Mouse (Mus musculus) embryonic facial prominence, embryonic 11.5 days (tissue): ENCODE results near the gene Iqschfp. TPM values are rescaled to one million over a fixed set of nuclear protein-coding genes. Genes with fewer than 3 reads are reported as not detected.

Source experiments
- ATAC-seq: fragments of 200-750 bp; cut with Nextera tagmentation; replicated peaks from 2 replicates; pipeline ENCODE4 v1.8.0; 2017; ENCODE audit warnings: low read depth; ENCODE audit not compliant: insufficient number of reproducible peaks, low FRiP score, low TSS enrichment
- DNase-seq: peaks from one replicate; pipeline ENCODE4 v3.0.0-alpha.2; 2015; ENCODE audit warnings: low spot score
- H3K27ac ChIP-seq: fragments of 300-500 bp; sonication (generic); replicated peaks from 2 replicates; pipeline ENCODE4 v1.5.1; 2014; ENCODE audit warnings: mild to moderate bottlenecking, low read depth, low read length, control low read depth
- H3K27me3 ChIP-seq: fragments of 300-500 bp; sonication (generic); 2 replicates; pipeline ENCODE4 v1.6.1; 2014; ENCODE audit warnings: mild to moderate bottlenecking, low read length, moderate library complexity, mixed read lengths; ENCODE audit not compliant: control insufficient read depth, insufficient read depth
- H3K36me3 ChIP-seq: fragments of 300-500 bp; sonication (generic); replicated peaks from 2 replicates; pipeline ENCODE4 v1.6.1; 2014; ENCODE audit warnings: low read depth, mild to moderate bottlenecking, low read length, moderate library complexity, mixed read lengths; ENCODE audit not compliant: control insufficient read depth, insufficient read depth
- H3K4me1 ChIP-seq: fragments of 300-500 bp; sonication (generic); 2 replicates; pipeline ENCODE4 v1.6.1; 2014; ENCODE audit warnings: low read length, mixed read lengths; ENCODE audit not compliant: control insufficient read depth, insufficient read depth
- H3K4me2 ChIP-seq: fragments of 300-500 bp; sonication (generic); 2 replicates; pipeline ENCODE4 v1.6.1; 2014; ENCODE audit warnings: low read depth, mild to moderate bottlenecking, control low read depth, low read length, moderate library complexity
- H3K4me3 ChIP-seq: fragments of 300-500 bp; sonication (generic); 2 replicates; pipeline ENCODE4 v1.5.1; 2014; ENCODE audit warnings: low read depth, low read length, control low read depth
- H3K9ac ChIP-seq: fragments of 300-500 bp; sonication (generic); replicated peaks from 2 replicates; pipeline ENCODE4 v1.6.1; 2014; ENCODE audit warnings: mild to moderate bottlenecking, control low read depth, low read length
- H3K9me3 ChIP-seq: fragments of 300-500 bp; sonication (generic); replicated peaks from 2 replicates; pipeline ENCODE4 v1.6.1; 2016; ENCODE audit warnings: mild to moderate bottlenecking, low read length, inconsistent platforms, mixed read lengths; ENCODE audit not compliant: control insufficient read depth
- WGBS: fragments of 180-500 bp; shearing (Covaris S2); extraction: QIAGEN DNeasy Blood & Tissue Kit; methylation state at CpG from one replicate; pipeline ENCODE4 v1.1.7; 2014; 5-methylcytosine and 5-hydroxymethylcytosine counted together
- polyA plus RNA-seq: library from polyadenylated mRNA; unstranded; fragments of >200 nt; fragmentation: Nextera tagmentation; extraction: Ambion mirVana; gene quantifications from 2 replicates; pipeline ENCODE4 v1.2.1, GENCODE M21; 2014

Gene Iqschfp
- polyA plus RNA-seq, 1 experiment from 2014 or later: 0.87 TPM

DNA sequence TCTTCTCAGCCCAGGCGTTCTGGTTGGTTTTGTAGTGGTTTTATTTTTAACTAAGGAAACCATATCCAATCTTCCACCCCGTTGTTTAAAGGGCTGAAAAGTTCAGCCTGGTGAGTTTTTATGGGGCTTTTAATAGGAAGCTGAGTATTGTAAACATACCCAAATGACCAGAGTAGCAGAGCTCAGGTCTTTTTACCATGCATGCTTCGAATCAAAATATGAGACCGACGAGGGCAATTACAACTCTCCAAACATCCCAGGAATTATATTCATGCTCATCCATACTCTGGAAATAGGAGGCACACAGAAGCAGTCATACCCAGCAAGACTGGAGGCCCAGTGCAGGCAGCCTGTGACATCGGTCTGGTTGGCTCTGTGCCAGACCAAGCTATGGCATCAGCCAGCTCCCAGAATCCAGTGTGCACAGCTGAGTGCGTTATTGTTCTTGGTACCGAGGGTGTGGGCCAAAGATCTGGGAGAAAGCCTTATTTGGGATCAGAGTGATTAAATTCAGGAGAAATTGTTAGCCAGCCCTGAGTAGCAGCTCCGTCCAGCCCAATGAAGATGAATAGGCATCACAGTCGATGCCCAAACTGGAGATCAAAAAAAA is 703.4 kb downstream of the Iqschfp start:
- H3K27me3 ChIP-seq: no peaks in the 10 kb centered on the region
- no peak for DNase-seq
- no peak overlapping the region for H3K4me3 ChIP-seq
- H3K27ac ChIP-seq: no peak overlapping the region
- 81% methylated on average over 10 of the region's 10 CpGs for WGBS
- no peak overlapping the region for H3K9ac ChIP-seq
- H3K4me2 ChIP-seq: no peak overlapping the region
- H3K4me1 ChIP-seq: no peaks in the 10 kb centered on the region
- no peaks in the 10 kb centered on the region for H3K9me3 ChIP-seq
- no peak for ATAC-seq
- H3K36me3 ChIP-seq: no peaks in the 10 kb centered on the region

DNA sequence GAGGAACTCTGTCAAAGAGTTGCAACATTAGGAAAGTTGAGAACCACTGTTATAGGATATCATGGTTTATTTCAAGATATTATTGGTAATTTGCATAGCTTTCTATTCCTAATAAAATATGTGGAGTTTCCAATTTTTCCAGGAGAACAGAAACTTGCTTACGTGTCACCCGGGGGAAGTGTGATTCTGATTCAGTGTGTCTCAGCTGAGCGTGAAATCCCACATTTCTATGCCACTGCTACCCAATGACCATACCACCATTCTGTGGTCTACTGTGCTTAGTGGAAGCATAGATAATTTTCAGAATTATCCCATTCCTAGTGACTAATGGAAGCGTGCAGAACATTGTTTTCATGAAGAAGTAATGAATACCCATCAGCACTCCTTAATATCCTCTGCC is 704.9 kb downstream of the Iqschfp start:
- no peaks in the 10 kb centered on the region for H3K9me3 ChIP-seq
- H3K4me2 ChIP-seq: no peak overlapping the region
- WGBS: 92% methylated on average over 4 of the region's 4 CpGs
- no peak for ATAC-seq
- H3K36me3 ChIP-seq: no peaks in the 10 kb centered on the region
- no peak overlapping the region for H3K27ac ChIP-seq
- no peaks in the 10 kb centered on the region for H3K4me1 ChIP-seq
- H3K27me3 ChIP-seq: no peaks in the 10 kb centered on the region
- no peak for DNase-seq
- H3K4me3 ChIP-seq: no peak overlapping the region
- no peak overlapping the region for H3K9ac ChIP-seq

DNA sequence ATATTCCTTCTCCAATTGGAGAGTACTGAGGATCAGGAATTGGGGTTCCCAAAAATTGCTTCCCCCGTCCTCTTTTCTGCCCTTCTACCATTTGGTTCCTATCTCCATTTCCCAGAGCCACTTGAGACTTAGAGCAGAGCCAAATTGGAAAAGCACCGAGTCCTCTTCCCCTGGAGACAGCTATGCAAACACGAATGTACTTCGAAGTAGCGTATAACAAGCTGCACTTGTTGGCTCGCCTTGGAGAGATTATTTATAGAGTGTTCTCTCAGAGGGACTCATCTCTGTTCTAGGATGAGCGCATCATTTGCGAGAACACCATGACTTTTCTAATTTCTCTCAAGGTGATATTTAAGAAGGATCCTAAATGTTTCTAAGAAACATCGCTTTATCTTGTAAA is 710.9 kb downstream of the Iqschfp start:
- Histone ChIP-seq H3K36me3 (no peaks in the 10 kb centered on the region), H3K4me2 (no peak overlapping the region), H3K4me1 (no peaks in the 10 kb centered on the region), H3K9ac (no peak overlapping the region), H3K27ac (no peak overlapping the region), H3K27me3 (no peaks in the 10 kb centered on the region), H3K9me3 (no peaks in the 10 kb centered on the region), H3K4me3 (no peak overlapping the region)
- DNase-seq: no peak
- no peak for ATAC-seq
- WGBS: 90% methylated on average over 9 of the region's 9 CpGs

DNA sequence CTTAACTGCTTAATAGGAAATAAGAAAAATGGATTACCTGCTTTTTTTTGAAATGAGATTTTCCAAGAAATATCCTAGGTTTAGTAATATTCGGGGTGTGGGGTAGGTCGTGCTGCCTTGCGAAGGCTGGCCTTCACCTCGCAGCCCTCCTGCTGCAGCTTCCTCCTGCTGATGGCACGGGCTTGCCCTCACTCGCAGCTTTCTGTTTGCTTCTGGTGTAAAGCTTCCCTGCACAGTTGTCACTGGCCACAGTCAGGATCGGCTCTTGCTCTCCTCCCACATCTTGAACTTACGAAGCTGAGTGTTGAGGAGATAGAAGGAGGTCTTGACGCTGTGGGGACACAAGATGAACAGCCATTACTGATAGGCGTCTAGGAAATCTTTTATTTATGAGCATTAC is 712.4 kb downstream of the Iqschfp start:
- H3K36me3 ChIP-seq: no peaks in the 10 kb centered on the region
- H3K4me3 ChIP-seq: no peak overlapping the region
- 79% methylated on average over 10 of the region's 10 CpGs for WGBS
- ATAC-seq (no peak), DNase-seq (no peak)
- H3K4me2 ChIP-seq: no peak overlapping the region
- no peaks in the 10 kb centered on the region for H3K27me3 ChIP-seq
- no peaks in the 10 kb centered on the region for H3K4me1 ChIP-seq
- no peak overlapping the region for H3K27ac ChIP-seq
- no peak overlapping the region for H3K9ac ChIP-seq
- no peaks in the 10 kb centered on the region for H3K9me3 ChIP-seq

DNA sequence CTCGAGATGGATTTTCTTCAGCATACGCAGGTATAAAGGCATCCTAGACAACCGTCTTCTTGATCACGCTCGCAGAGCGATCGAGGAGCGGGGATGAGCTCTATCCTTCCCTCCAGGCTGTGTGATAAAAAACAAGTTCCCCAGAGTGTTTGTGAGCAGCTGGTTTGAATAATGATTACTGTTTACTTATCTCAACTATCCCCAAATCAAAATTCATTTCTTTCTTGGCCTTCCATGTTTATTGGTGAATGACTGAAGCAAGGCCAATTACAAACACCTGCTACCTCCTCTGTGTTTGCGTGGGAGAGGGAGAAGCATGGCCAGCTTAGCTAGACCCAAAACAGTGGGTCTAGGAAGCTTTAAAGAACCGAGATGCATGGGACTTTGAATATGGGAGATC is 712.9 kb downstream of the Iqschfp start:
- no peaks in the 10 kb centered on the region for H3K36me3 ChIP-seq
- no peak overlapping the region for H3K9ac ChIP-seq
- no peak overlapping the region for H3K27ac ChIP-seq
- 80% methylated on average over 10 of the region's 10 CpGs for WGBS
- no peak overlapping the region for H3K4me2 ChIP-seq
- DNase-seq: no peak
- no peaks in the 10 kb centered on the region for H3K9me3 ChIP-seq
- no peaks in the 10 kb centered on the region for H3K27me3 ChIP-seq
- no peaks in the 10 kb centered on the region for H3K4me1 ChIP-seq
- no peak overlapping the region for H3K4me3 ChIP-seq
- ATAC-seq: no peak

DNA sequence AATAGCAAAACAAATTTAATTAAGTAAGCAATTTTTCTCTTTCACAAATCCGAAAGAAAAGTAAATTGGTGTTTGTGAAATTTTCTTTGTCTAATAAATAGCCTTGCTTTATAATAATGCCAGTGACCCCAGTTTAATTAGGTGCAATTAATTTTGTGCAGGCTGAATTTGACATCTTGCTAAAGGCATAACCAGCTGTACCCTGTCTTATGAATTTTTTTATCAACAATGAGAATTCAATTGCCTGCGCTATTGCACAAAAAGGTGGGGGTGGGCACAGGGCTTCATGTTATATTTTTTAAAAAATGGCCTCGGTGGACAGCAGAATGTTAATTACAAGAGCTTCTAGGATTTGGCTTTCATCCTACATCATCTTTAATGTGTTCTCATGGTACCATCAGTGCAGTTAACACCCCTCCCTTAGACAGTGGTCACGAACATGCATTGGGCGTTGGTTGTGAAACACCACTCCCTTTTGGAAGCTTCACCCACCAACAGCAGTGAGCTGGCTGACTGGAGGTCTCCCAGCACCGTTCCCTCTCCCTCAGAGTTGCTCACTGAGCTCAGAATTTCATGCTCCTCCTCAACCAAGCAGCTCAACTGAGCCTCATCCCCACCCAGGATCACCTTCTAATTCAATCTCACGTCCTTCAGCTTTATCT is 714.0 kb downstream of the Iqschfp start:
- no peak overlapping the region for H3K4me3 ChIP-seq
- H3K9ac ChIP-seq: no peak overlapping the region
- no peak overlapping the region for H3K27ac ChIP-seq
- WGBS: 90% methylated on average over 7 of the region's 7 CpGs
- no peaks in the 10 kb centered on the region for H3K4me1 ChIP-seq
- DNase-seq (no peak), ATAC-seq (no peak)
- no peaks in the 10 kb centered on the region for H3K9me3 ChIP-seq
- no peak overlapping the region for H3K4me2 ChIP-seq
- H3K27me3 ChIP-seq: no peaks in the 10 kb centered on the region
- H3K36me3 ChIP-seq: no peaks in the 10 kb centered on the region

DNA sequence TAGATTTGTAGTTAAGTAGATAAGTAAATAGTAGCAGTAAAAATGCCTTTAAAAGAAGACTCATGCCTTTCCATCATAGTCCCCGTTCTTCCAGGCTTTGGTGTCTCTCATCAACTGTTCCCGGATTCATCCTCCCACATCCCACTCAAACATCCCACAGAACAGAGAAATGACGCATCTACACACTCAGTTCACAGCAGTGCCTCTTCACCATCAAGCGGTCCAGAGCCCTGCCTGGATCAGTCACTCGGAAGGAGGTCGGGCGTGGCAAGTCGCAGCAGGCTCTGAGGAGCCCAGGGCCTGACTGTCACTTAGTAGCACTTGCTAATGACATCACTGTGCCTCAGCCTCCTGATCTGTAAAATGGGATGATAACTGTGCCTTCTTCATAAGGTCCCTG is 714.7 kb downstream of the Iqschfp start:
- WGBS: 96% methylated on average over 8 of the region's 8 CpGs
- Histone ChIP-seq H3K4me3 (no peak overlapping the region), H3K9ac (no peak overlapping the region), H3K9me3 (no peaks in the 10 kb centered on the region), H3K27me3 (no peaks in the 10 kb centered on the region), H3K4me2 (no peak overlapping the region), H3K36me3 (no peaks in the 10 kb centered on the region), H3K27ac (no peak overlapping the region), H3K4me1 (no peaks in the 10 kb centered on the region)
- DNase-seq (no peak), ATAC-seq (no peak)

DNA sequence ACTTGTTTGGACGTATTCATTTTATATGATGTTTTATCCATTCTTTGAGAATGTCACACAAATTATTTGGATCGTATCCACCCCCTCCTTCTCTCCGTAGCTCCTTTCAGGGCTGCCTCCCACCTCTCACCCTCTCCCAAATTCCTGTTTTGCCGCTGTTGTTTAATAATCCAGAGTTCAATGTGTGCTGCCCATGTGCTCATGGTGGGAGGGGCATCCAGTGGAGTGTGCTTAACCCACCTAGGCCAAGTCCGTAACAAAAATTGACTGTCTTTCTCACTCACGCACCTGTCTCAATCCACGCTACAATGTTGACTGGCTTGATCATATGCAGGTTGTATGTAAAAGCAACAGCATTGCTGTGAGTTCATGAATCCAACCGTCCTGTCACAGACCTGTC is 715.3 kb downstream of the Iqschfp start:
- Histone ChIP-seq H3K4me3 (no peak overlapping the region), H3K9me3 (no peaks in the 10 kb centered on the region), H3K36me3 (no peaks in the 10 kb centered on the region), H3K4me1 (no peaks in the 10 kb centered on the region), H3K9ac (no peak overlapping the region), H3K27ac (no peak overlapping the region), H3K4me2 (no peak overlapping the region), H3K27me3 (no peaks in the 10 kb centered on the region)
- DNase-seq (no peak), ATAC-seq (no peak)
- 89% methylated on average over 8 of the region's 8 CpGs for WGBS
